In genomic region chr19:58412811-58413210, GRCm38 (mm10) we compare ENCODE assay signal across 20 mouse cellular contexts. TPM values are rescaled to one million over a fixed set of nuclear protein-coding genes. Genes with fewer than 3 reads are reported as not detected.
DNase-seq lines count a peak whose midpoint lies in the region; ATAC-seq and TF ChIP-seq lines count a peak whose summit lies in the region.
"Had no signal": no experiment of that assay in that cellular context is flagged by ENCODE, and none has a peak within 500 bp of the region (broad histone marks: within the 10 kb centered on the region; RNA-seq: fewer than 3 reads in every experiment).

No protein-coding gene starts in this region.

- no peak for ATAC-seq in heart, embryonic 12.5 days (ENCODE audit: insufficient number of reproducible peaks, low FRiP score)
- ATAC-seq in kidney, postnatal 0 days (replicated peaks; ENCODE audit: low FRiP score, low read depth), result no peak
- no peak for ATAC-seq in stomach, embryonic 15.5 days (ENCODE audit: insufficient read depth, low FRiP score, low read depth)
- no peak for ATAC-seq in stomach, postnatal 0 days (ENCODE audit: low FRiP score, low TSS enrichment)
- ATAC-seq: CD4-positive, CD25-positive, alpha-beta regulatory T cell, adult 4 months; forebrain, embryonic 16.5 days; midbrain, embryonic 15.5 days had no signal

- peaks cover 7% of the 10 kb centered on the region; the same call in 1 of the 2 replicates for H3K9me3 ChIP-seq in heart, embryonic 12.5 days (replicated peaks)
- no peaks in the 10 kb centered on the region for H3K9me3 ChIP-seq in kidney, postnatal 0 days (replicated peaks; ENCODE audit: low read length)
- no peaks in the 10 kb centered on the region for H3K9me3 ChIP-seq in stomach, embryonic 15.5 days
- no peaks in the 10 kb centered on the region for H3K9me3 ChIP-seq in stomach, postnatal 0 days (ENCODE audit: control insufficient read depth, low read length)
- H3K9me3 ChIP-seq: embryonic facial prominence, embryonic 13.5 days; liver, embryonic 13.5 days; midbrain, embryonic 15.5 days; neural tube, embryonic 15.5 days had no signal

- no peak for DNase-seq in heart, adult 9 months (ENCODE audit: low spot score in 2 of 2)
- DNase-seq in kidney, postnatal 0 days (ENCODE audit: low spot score), result peak; percentile 30
- DNase-seq in kidney, postnatal 36 days, result no peak
- no peak for DNase-seq in stomach, postnatal 0 days (ENCODE audit: low spot score)
- no peak for DNase-seq in B cell, adult 2 months
- DNase-seq: cerebellum, adult 11-12 months; cerebellum, adult 9-11 months; liver, embryonic 13.5 days; thymus, postnatal 14 days had no signal

- H3K4me1 ChIP-seq in heart, embryonic 12.5 days (replicated peaks), result no peaks in the 10 kb centered on the region
- H3K4me1 ChIP-seq in kidney, postnatal 0 days (replicated peaks; ENCODE audit: insufficient read depth, low read length), result 0 out of 2 replicates have a peak, but pooled peaks cover 4% of the 10 kb centered on the region
- peaks cover 7% of the 10 kb centered on the region; the same call in 1 of the 2 replicates for H3K4me1 ChIP-seq in stomach, embryonic 15.5 days
- no peaks in the 10 kb centered on the region for H3K4me1 ChIP-seq in stomach, postnatal 0 days (replicated peaks; ENCODE audit: control insufficient read depth, insufficient read depth)
- H3K4me1 ChIP-seq: midbrain, embryonic 15.5 days had no signal

- H3K9ac ChIP-seq in heart, embryonic 12.5 days, result no peak overlapping the region
- H3K9ac ChIP-seq in kidney, postnatal 0 days (ENCODE audit: low read depth, low read length), result no peak overlapping the region
- H3K9ac ChIP-seq in stomach, embryonic 15.5 days, result no peak overlapping the region
- no peak overlapping the region for H3K9ac ChIP-seq in stomach, postnatal 0 days (ENCODE audit: low read length)
- H3K9ac ChIP-seq: embryonic facial prominence, embryonic 13.5 days; hindbrain, embryonic 14.5 days; limb, embryonic 13.5 days; liver, embryonic 13.5 days; midbrain, embryonic 15.5 days; neural tube, embryonic 15.5 days had no signal

- H3K4me3 ChIP-seq in heart, embryonic 12.5 days, result no peak overlapping the region
- H3K4me3 ChIP-seq in kidney, postnatal 0 days (replicated peaks; ENCODE audit: low read depth, low read length), result no peak overlapping the region
- no peak overlapping the region for H3K4me3 ChIP-seq in stomach, embryonic 15.5 days (replicated peaks)
- H3K4me3 ChIP-seq in stomach, postnatal 0 days (ENCODE audit: low read depth, low read length), result no peak overlapping the region
- H3K4me3 ChIP-seq: embryonic facial prominence, embryonic 13.5 days; limb, embryonic 13.5 days; liver, embryonic 13.5 days; midbrain, embryonic 15.5 days; neural tube, embryonic 15.5 days had no signal

- H3K36me3 ChIP-seq in heart, embryonic 12.5 days, result no peaks in the 10 kb centered on the region
- H3K36me3 ChIP-seq in kidney, postnatal 0 days (ENCODE audit: insufficient read depth, low read length), result no peaks in the 10 kb centered on the region
- no peaks in the 10 kb centered on the region for H3K36me3 ChIP-seq in stomach, embryonic 15.5 days
- no peaks in the 10 kb centered on the region for H3K36me3 ChIP-seq in stomach, postnatal 0 days (ENCODE audit: control insufficient read depth, insufficient read depth, low read length)
- H3K36me3 ChIP-seq: embryonic facial prominence, embryonic 13.5 days; limb, embryonic 13.5 days; liver, embryonic 13.5 days; midbrain, embryonic 15.5 days; neural tube, embryonic 15.5 days had no signal

- H3K4me2 ChIP-seq in heart, embryonic 12.5 days, result peak overlapping the region; percentile 45; the same call in 1 of the 2 replicates
- H3K4me2 ChIP-seq in kidney, postnatal 0 days (ENCODE audit: low read length), result no peak overlapping the region
- no peak overlapping the region for H3K4me2 ChIP-seq in stomach, embryonic 15.5 days
- no peak overlapping the region for H3K4me2 ChIP-seq in stomach, postnatal 0 days (replicated peaks; ENCODE audit: low read depth)
- H3K4me2 ChIP-seq: hindbrain, embryonic 14.5 days; liver, embryonic 13.5 days; midbrain, embryonic 15.5 days had no signal

- no peak for TF ChIP-seq CTCF in kidney, postnatal 0 days (IDR thresholded peaks at IDR 0.05; ENCODE audit: low read depth)
- no peak for TF ChIP-seq CTCF in stomach, postnatal 0 days (IDR thresholded peaks at IDR 0.05; ENCODE audit: low read depth)

- WGBS in heart, embryonic 12.5 days, result 72% methylated on average over 2 of the region's 3 CpGs
- WGBS in kidney, postnatal 0 days, result 25% methylated on average over 2 of the region's 3 CpGs
- WGBS in stomach, embryonic 15.5 days, result 41% methylated on average over 2 of the region's 3 CpGs
- WGBS in stomach, postnatal 0 days, result 31% methylated on average over 2 of the region's 3 CpGs

- no peak for TF ChIP-seq EP300 in stomach, postnatal 0 days (optimal IDR thresholded peaks at IDR 0.05)

- no peak overlapping the region for H3K27ac ChIP-seq in heart, embryonic 12.5 days (ENCODE audit: poor library complexity, severe bottlenecking)
- no peak overlapping the region for H3K27ac ChIP-seq in kidney, postnatal 0 days
- peak overlapping the region; percentile 35; the same call in 1 of the 2 replicates for H3K27ac ChIP-seq in stomach, embryonic 15.5 days
- H3K27ac ChIP-seq in stomach, postnatal 0 days (replicated peaks), result no peak overlapping the region
- H3K27ac ChIP-seq: embryonic facial prominence, embryonic 13.5 days; gastrocnemius, adult 2 months; hindbrain, embryonic 14.5 days; liver, embryonic 13.5 days; macrophage; midbrain, embryonic 15.5 days; neural tube, embryonic 15.5 days had no signal

- H3K27me3 ChIP-seq in heart, embryonic 12.5 days (replicated peaks), result no peaks in the 10 kb centered on the region
- H3K27me3 ChIP-seq in kidney, postnatal 0 days (ENCODE audit: insufficient read depth, low read length), result no peaks in the 10 kb centered on the region
- H3K27me3 ChIP-seq in stomach, embryonic 15.5 days (replicated peaks), result no peaks in the 10 kb centered on the region
- H3K27me3 ChIP-seq in stomach, postnatal 0 days (ENCODE audit: control insufficient read depth, insufficient read depth, low read length), result no peaks in the 10 kb centered on the region
- H3K27me3 ChIP-seq: embryonic facial prominence, embryonic 13.5 days; limb, embryonic 13.5 days; liver, embryonic 13.5 days; midbrain, embryonic 15.5 days; neural tube, embryonic 15.5 days had no signal

RNA-seq across cellular contexts. Expression of gene Gfra1, which starts 42.9 kb away (rescaled TPM):
- polyA plus RNA-seq in heart, embryonic 12.5 days (2016; fragmentation: Nextera tagmentation; extraction: Ambion mirVana), result 6.1 and 6.4 TPM in 2 replicates
- 55.3 and 56.4 TPM in 2 replicates for polyA plus RNA-seq in kidney, postnatal 0 days (2015; fragmentation: Nextera tagmentation; extraction: Ambion mirVana)
- polyA plus RNA-seq in stomach, embryonic 15.5 days (2015; fragmentation: Nextera tagmentation; extraction: Ambion mirVana), result 33.0 and 40.4 TPM in 2 replicates
- polyA plus RNA-seq in stomach, postnatal 0 days (2015; fragmentation: Nextera tagmentation; extraction: Ambion mirVana), result 7.7 and 9.1 TPM in 2 replicates
- polyA plus RNA-seq: macrophage had no signal
